Mouse (Mus musculus) bone marrow macrophage, adult 2 months (primary cell): ENCODE measurements at regions not wholly inside any gene's neighbourhood (a gene's known extent, or its start where the extent isn't known, plus 50 kb on each side); places are given as distances from the start of the nearest gene placed in this dataset.

Experiments used
- H3K27ac ChIP-seq: 2 replicates; pipeline ENCODE4 v1.5.1; 2012; ENCODE audit warnings: low read depth, low read length; ENCODE audit not compliant: insufficient read depth
- H3K4me1 ChIP-seq: 2 replicates; pipeline ENCODE4 v1.6.1; 2012; ENCODE audit warnings: low read length; ENCODE audit not compliant: control insufficient read depth, insufficient read depth
- H3K4me3 ChIP-seq: 2 replicates; pipeline ENCODE4 v1.5.1; 2012; ENCODE audit warnings: mild to moderate bottlenecking, low read length, moderate library complexity; ENCODE audit not compliant: insufficient read depth
- CTCF ChIP-seq: IDR thresholded peaks from 2 replicates; pipeline ENCODE4 v1.5.1; 2012; ENCODE audit warnings: low read depth, mild to moderate bottlenecking, low read length, moderate library complexity
- POLR2A ChIP-seq: IDR thresholded peaks from 2 replicates; pipeline ENCODE4 v1.6.1; 2012; ENCODE audit warnings: mild to moderate bottlenecking, low read depth, low read length, borderline replicate concordance

- peaks cover 4% of the 10 kb centered on the region for H3K4me1 ChIP-seq
- no peak for TF ChIP-seq CTCF
- no peak overlapping the region for H3K4me3 ChIP-seq
- H3K27ac ChIP-seq = no peak overlapping the region
These were observed 158.1 kb downstream of the Spry2 start for GRCm38 (mm10) chr14:105738568-105738967.

- TF ChIP-seq POLR2A (no peak), CTCF (no peak)
- H3K27ac ChIP-seq = peak overlapping the region; percentile 38; the same call in 1 of the 2 replicates
- H3K4me3 ChIP-seq = peak overlapping the region; percentile 40
- H3K4me1 ChIP-seq = peaks cover 11% of the 10 kb centered on the region
These were observed 160.3 kb downstream of the Spry2 start for GRCm38 (mm10) chr14:105736352-105736751.

- Histone ChIP-seq H3K4me3 (no peak overlapping the region), H3K4me1 (peaks cover 16% of the 10 kb centered on the region), H3K27ac (no peak overlapping the region)
- TF ChIP-seq CTCF (no peak), POLR2A (no peak)
These were observed 162.3 kb downstream of the Spry2 start for GRCm38 (mm10) chr14:105734291-105734690.

GRCm38 (mm10) chr14:105733013-105733728 lies 163.4 kb downstream of the Spry2 start:
- Histone ChIP-seq H3K4me3 (peak overlapping the region; percentile 54), H3K4me1 (peaks cover 16% of the 10 kb centered on the region), H3K27ac (peak overlapping the region; percentile 32)
- TF ChIP-seq POLR2A (no peak), CTCF (no peak)

- H3K4me1 ChIP-seq = peaks cover 16% of the 10 kb centered on the region
- TF ChIP-seq POLR2A (no peak), CTCF (no peak)
- H3K27ac ChIP-seq = peak overlapping the region; percentile 32
- peak overlapping the region; percentile 54 for H3K4me3 ChIP-seq
These were observed 164.2 kb downstream of the Spry2 start for GRCm38 (mm10) chr14:105732221-105733012.

- TF ChIP-seq POLR2A (no peak), CTCF (no peak)
- Histone ChIP-seq H3K27ac (no peak overlapping the region), H3K4me3 (no peak overlapping the region), H3K4me1 (peaks cover 13% of the 10 kb centered on the region)
These were observed 165.8 kb downstream of the Spry2 start for GRCm38 (mm10) chr14:105730786-105731185.

- peaks cover 12% of the 10 kb centered on the region for H3K4me1 ChIP-seq
- H3K27ac ChIP-seq = no peak overlapping the region
- no peak overlapping the region for H3K4me3 ChIP-seq
- TF ChIP-seq POLR2A = no peak
- no peak for TF ChIP-seq CTCF
These were observed 167.8 kb downstream of the Spry2 start for GRCm38 (mm10) chr14:105728841-105729240.

- no peak for TF ChIP-seq POLR2A
- TF ChIP-seq CTCF = no peak
- Histone ChIP-seq H3K4me1 (peaks cover under 1% of the 10 kb centered on the region; the same call in 1 of the 2 replicates), H3K27ac (no peak overlapping the region), H3K4me3 (no peak overlapping the region)
These were observed 170.9 kb downstream of the Spry2 start for GRCm38 (mm10) chr14:105725741-105726140.

- H3K27ac ChIP-seq = no peak overlapping the region
- no peak overlapping the region for H3K4me3 ChIP-seq
- no peak for TF ChIP-seq POLR2A
- TF ChIP-seq CTCF = no peak
- no peaks in the 10 kb centered on the region for H3K4me1 ChIP-seq
These were observed 173.7 kb downstream of the Spry2 start for GRCm38 (mm10) chr14:105722923-105723322.

GRCm38 (mm10) chr14:105721576-105721975 lies 175.0 kb downstream of the Spry2 start:
- Histone ChIP-seq H3K4me1 (no peaks in the 10 kb centered on the region), H3K27ac (no peak overlapping the region), H3K4me3 (no peak overlapping the region)
- TF ChIP-seq POLR2A = no peak
- no peak for TF ChIP-seq CTCF
